15 mouse cellular contexts compared by ENCODE assay signal in genomic region chr7:25624851-25625250, GRCm38 (mm10). TPM values are rescaled to one million over a fixed set of nuclear protein-coding genes. Genes with fewer than 3 reads are reported as not detected.
DNase-seq lines count a peak whose midpoint lies in the region; ATAC-seq and TF ChIP-seq lines count a peak whose summit lies in the region.
"Had no signal": no experiment of that assay in that cellular context is flagged by ENCODE, and none has a peak within 500 bp of the region (broad histone marks: within the 10 kb centered on the region; RNA-seq: fewer than 3 reads in every experiment).

No protein-coding gene starts in this region.

- H3K9me3 ChIP-seq in lung, postnatal 0 days (ENCODE audit: low read length), result no peaks in the 10 kb centered on the region
- no peaks in the 10 kb centered on the region for H3K9me3 ChIP-seq in heart, embryonic 10.5 days
- no peaks in the 10 kb centered on the region for H3K9me3 ChIP-seq in limb, embryonic 15.5 days
- H3K9me3 ChIP-seq: hindbrain, embryonic 10.5 days; limb, embryonic 12.5 days had no signal

- peaks cover 13% of the 10 kb centered on the region; the same call in 1 of the 2 replicates for H3K4me1 ChIP-seq in lung, postnatal 0 days (ENCODE audit: insufficient read depth, low read depth, low read length)
- H3K4me1 ChIP-seq in heart, embryonic 10.5 days, result peaks cover 46% of the 10 kb centered on the region
- peaks cover 33% of the 10 kb centered on the region for H3K4me1 ChIP-seq in limb, embryonic 15.5 days

- no peak overlapping the region for H3K27ac ChIP-seq in lung, postnatal 0 days (ENCODE audit: low read length)
- H3K27ac ChIP-seq in heart, embryonic 10.5 days, result 0 out of 2 replicates have a peak overlapping the region, but pooled peaks have one; percentile 26
- H3K27ac ChIP-seq in limb, embryonic 15.5 days, result peak overlapping the region; percentile 24; the same call in 1 of the 2 replicates
- H3K27ac ChIP-seq: hindbrain, embryonic 10.5 days; limb, embryonic 12.5 days had no signal

- WGBS in lung, postnatal 0 days, result 43% methylated on average over 5 of the region's 5 CpGs
- WGBS in heart, embryonic 10.5 days, result 41% methylated on average over 5 of the region's 5 CpGs
- WGBS in limb, embryonic 15.5 days, result 60% methylated on average over 5 of the region's 5 CpGs

- H3K4me3 ChIP-seq in lung, postnatal 0 days (ENCODE audit: low read depth, low read length), result no peak overlapping the region
- H3K4me3 ChIP-seq in heart, embryonic 10.5 days, result no peak overlapping the region
- no peak overlapping the region for H3K4me3 ChIP-seq in limb, embryonic 15.5 days
- H3K4me3 ChIP-seq: hindbrain, embryonic 10.5 days; limb, embryonic 12.5 days had no signal

- H3K27me3 ChIP-seq in lung, postnatal 0 days (replicated peaks; ENCODE audit: insufficient read depth, low read length), result no peaks in the 10 kb centered on the region
- 0 out of 2 replicates have a peak, but pooled peaks cover 9% of the 10 kb centered on the region for H3K27me3 ChIP-seq in heart, embryonic 10.5 days (ENCODE audit: insufficient read depth, poor library complexity, severe bottlenecking)
- peaks cover 8% of the 10 kb centered on the region; the same call in 1 of the 2 replicates for H3K27me3 ChIP-seq in limb, embryonic 15.5 days

- no peak overlapping the region for H3K9ac ChIP-seq in lung, postnatal 0 days (replicated peaks; ENCODE audit: low read depth)
- H3K9ac ChIP-seq in limb, embryonic 15.5 days, result no peak overlapping the region
- H3K9ac ChIP-seq: limb, embryonic 12.5 days had no signal

- no peak for TF ChIP-seq EP300 in lung, postnatal 0 days (IDR thresholded peaks at IDR 0.05)

- peaks cover 9% of the 10 kb centered on the region; the same call in 1 of the 2 replicates for H3K36me3 ChIP-seq in lung, postnatal 0 days (ENCODE audit: insufficient read depth, low read length)
- H3K36me3 ChIP-seq in heart, embryonic 10.5 days, result peaks cover 56% of the 10 kb centered on the region
- H3K36me3 ChIP-seq in limb, embryonic 15.5 days, result peaks cover 50% of the 10 kb centered on the region

- ATAC-seq in lung, postnatal 0 days, result peak; percentile 3; the same call in 1 of the 2 replicates
- no peak for ATAC-seq in limb, embryonic 15.5 days (ENCODE audit: insufficient number of reproducible peaks, low FRiP score, low TSS enrichment, low read depth)

- H3K4me2 ChIP-seq in lung, postnatal 0 days (replicated peaks; ENCODE audit: low read depth, low read length), result no peak overlapping the region
- no peak overlapping the region for H3K4me2 ChIP-seq in limb, embryonic 15.5 days
- H3K4me2 ChIP-seq: limb, embryonic 12.5 days had no signal

- DNase-seq in cerebellum, adult 9-10 months, result peak; percentile 25
- no peak for DNase-seq in cerebellum, adult 8-10 months
- no peak for DNase-seq in lung, postnatal 0 days (ENCODE audit: low spot score)
- DNase-seq in lung, adult 18-20 months, result no peak
- no peak for DNase-seq in heart, embryonic 10.5 days (ENCODE audit: low spot score)
- no peak for DNase-seq in right cerebral cortex, adult 2 months (ENCODE audit: low spot score in 2 of 2)
- no peak for DNase-seq in adrenal gland, postnatal 25 days
- DNase-seq: adrenal gland, adult 2 months; cerebellum, postnatal 36 days; kidney, postnatal 14 days; layer of hippocampus, postnatal 36 days; right cerebral cortex, postnatal 25 days had no signal

- no peak for TF ChIP-seq CTCF in lung, postnatal 0 days (IDR thresholded peaks at IDR 0.05)

RNA-seq across cellular contexts. Expression of gene B3gnt8, which starts 1.6 kb away (rescaled TPM):
- polyA plus RNA-seq in lung, postnatal 0 days (2015; fragmentation: Nextera tagmentation; extraction: Ambion mirVana), result 10.1 and 10.9 TPM in 2 replicates
- polyA plus RNA-seq in heart, embryonic 10.5 days (2016; fragmentation: Nextera tagmentation; extraction: Ambion mirVana), result 5.2 and 5.4 TPM in 2 replicates
- 9.3 and 11.8 TPM in 2 replicates for polyA plus RNA-seq in limb, embryonic 15.5 days (2015; fragmentation: Nextera tagmentation; extraction: Ambion mirVana)
- 0.90 and 2.8 TPM in 2 replicates for total RNA-seq in adrenal gland, postnatal 25 days (2021)

RNA-seq across cellular contexts. Expression of gene Dmac2, which starts 5.6 kb away (rescaled TPM):
- polyA plus RNA-seq in lung, postnatal 0 days (2015; fragmentation: Nextera tagmentation; extraction: Ambion mirVana), result 20.0 and 22.5 TPM in 2 replicates
- 48.9 and 54.6 TPM in 2 replicates for polyA plus RNA-seq in heart, embryonic 10.5 days (2016; fragmentation: Nextera tagmentation; extraction: Ambion mirVana)
- 29.1 and 30.6 TPM in 2 replicates for polyA plus RNA-seq in limb, embryonic 15.5 days (2015; fragmentation: Nextera tagmentation; extraction: Ambion mirVana)
- 29.1 and 33.1 TPM in 2 replicates for total RNA-seq in adrenal gland, postnatal 25 days (2021)

RNA-seq across cellular contexts. Expression of gene Erich4, which starts 9.2 kb away (rescaled TPM):
- polyA plus RNA-seq in lung, postnatal 0 days (2015; fragmentation: Nextera tagmentation; extraction: Ambion mirVana), result not detected in 2 replicates
- not detected in 2 replicates for polyA plus RNA-seq in heart, embryonic 10.5 days (2016; fragmentation: Nextera tagmentation; extraction: Ambion mirVana)
- not detected in 2 replicates for polyA plus RNA-seq in limb, embryonic 15.5 days (2015; fragmentation: Nextera tagmentation; extraction: Ambion mirVana)
- not detected in 2 replicates for total RNA-seq in adrenal gland, postnatal 25 days (2021)
- total RNA-seq: adrenal gland, adult 2 months had no signal
- polyA plus RNA-seq: adrenal gland, adult 2 months; hindbrain, embryonic 10.5 days; limb, embryonic 12.5 days had no signal

RNA-seq across cellular contexts. Expression of gene Bckdha, which starts 33.9 kb away (rescaled TPM):
- polyA plus RNA-seq in lung, postnatal 0 days (2015; fragmentation: Nextera tagmentation; extraction: Ambion mirVana), result 61.8 and 71.7 TPM in 2 replicates
- 51.7 and 51.8 TPM in 2 replicates for polyA plus RNA-seq in heart, embryonic 10.5 days (2016; fragmentation: Nextera tagmentation; extraction: Ambion mirVana)
- 59.1 and 62.5 TPM in 2 replicates for polyA plus RNA-seq in limb, embryonic 15.5 days (2015; fragmentation: Nextera tagmentation; extraction: Ambion mirVana)
- 180 and 185 TPM in 2 replicates for total RNA-seq in adrenal gland, postnatal 25 days (2021)

RNA-seq across cellular contexts. Expression of gene Exosc5, which starts 34.1 kb away (rescaled TPM):
- 46.7 and 49.7 TPM in 2 replicates for polyA plus RNA-seq in lung, postnatal 0 days (2015; fragmentation: Nextera tagmentation; extraction: Ambion mirVana)
- 50.6 and 74.8 TPM in 2 replicates for polyA plus RNA-seq in heart, embryonic 10.5 days (2016; fragmentation: Nextera tagmentation; extraction: Ambion mirVana)
- polyA plus RNA-seq in limb, embryonic 15.5 days (2015; fragmentation: Nextera tagmentation; extraction: Ambion mirVana), result 64.7 and 69.8 TPM in 2 replicates
- total RNA-seq in adrenal gland, postnatal 25 days (2021), result 47.6 and 59.4 TPM in 2 replicates
